Mouse (Mus musculus) R1 (cell line): Measurements from ENCODE around the gene Mllt3.
A peak's percentile ranks its signal among the peaks of the same experiment; 100 is the strongest.

ENCODE experiments used
- DNase-seq: peaks from one replicate; pipeline ENCODE4 v3.0.0-alpha.2; 2018; ENCODE audit warnings: low read depth, low spot score

Mllt3 gene

DNA sequence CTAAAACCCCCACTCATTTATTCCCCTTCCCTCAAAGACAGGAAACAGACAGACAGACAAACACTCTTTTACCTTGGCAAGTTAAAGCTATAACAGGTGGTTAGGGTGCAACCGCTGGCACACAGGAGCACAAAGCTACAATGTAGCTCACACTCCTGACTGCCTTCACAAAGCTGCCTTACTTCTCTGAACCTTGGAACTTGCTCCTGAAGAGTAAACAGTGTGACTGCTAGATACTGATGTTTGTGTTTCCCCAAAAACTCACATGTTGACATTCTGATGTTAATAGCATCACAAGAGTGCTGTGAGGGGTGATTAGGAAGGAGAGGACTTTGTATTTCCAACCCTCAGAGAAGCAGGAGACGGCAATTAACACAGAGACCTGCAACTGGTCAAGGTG is 151.6 kb downstream of the Mllt3 start:
- DNase-seq, result no peak

DNA sequence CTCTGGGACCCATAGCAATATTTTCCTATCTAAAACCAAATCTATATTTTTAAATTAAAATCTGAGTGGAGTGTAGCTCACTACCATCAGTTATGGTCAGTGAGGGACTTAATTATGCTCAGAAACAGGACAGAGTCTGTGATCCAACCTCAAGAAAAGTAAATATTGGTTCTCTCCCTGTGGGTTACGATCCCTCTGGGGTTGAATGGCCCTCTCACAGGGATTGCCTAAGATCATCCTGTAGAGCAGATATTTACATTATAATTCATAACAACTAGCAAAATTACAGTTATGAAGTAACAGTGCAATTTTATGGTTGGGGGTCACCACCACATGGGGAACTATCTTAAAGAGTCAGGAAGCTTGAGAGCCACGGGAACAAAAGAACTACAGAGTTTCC is 152.9 kb downstream of the Mllt3 start:
- DNase-seq, result no peak

DNA sequence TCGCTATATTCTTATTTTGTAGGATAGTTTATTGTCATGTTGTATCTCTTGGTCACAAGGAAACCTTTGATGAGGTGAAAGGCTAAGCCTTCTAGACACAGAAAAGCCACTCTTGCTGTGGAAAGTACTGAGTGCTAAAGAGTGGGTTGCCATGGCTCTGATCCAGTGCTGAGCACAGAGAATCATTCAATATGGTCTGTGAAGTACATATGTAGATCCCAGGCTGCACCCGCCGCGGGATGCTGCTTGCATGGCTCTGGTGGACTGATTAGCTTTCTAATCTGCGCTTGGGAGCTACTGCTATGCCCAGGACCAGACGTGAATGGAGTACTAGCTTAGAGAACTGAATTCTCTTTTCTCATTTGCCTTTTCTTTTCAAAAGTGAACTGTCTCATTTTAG is 154.5 kb downstream of the Mllt3 start:
- no peak for DNase-seq

DNA sequence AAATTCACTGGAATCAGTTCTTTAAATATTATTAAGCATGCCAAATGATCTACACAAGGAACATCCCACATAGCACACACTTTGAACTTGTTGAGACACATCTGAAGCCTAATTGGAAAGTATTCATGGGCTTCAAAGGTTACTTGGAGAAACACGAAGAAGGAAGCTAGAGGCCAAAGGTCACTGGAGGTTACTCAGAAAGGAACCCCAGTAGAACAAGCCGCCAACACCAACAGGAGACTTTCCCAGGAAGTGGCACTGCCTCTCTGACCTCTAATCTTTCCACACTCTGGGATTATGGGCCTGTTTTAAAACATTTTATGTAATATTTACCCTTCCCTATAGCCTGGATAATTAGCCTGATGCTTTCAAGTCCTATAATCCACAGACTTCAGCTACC is 162.6 kb downstream of the Mllt3 start:
- no peak for DNase-seq

DNA sequence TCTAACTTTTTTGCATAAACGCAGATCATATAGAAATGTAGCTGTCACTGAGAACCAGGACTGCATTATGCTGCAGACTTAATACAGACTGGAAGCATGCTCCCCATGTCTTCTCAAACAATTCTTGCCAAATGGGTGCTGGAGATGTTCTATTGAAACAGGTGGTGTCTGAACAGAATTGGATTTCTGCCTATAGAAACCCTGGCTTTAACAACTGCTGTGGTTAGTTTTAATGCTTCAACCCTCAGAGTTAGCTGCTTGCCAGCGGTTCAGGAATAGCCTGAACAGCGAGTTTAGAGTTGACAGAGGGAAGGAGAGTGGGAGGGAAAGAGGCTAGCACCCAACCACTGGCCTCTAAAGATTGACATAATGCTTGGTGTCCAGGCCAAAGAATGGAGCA is 166.6 kb downstream of the Mllt3 start:
- DNase-seq, result no peak

DNA sequence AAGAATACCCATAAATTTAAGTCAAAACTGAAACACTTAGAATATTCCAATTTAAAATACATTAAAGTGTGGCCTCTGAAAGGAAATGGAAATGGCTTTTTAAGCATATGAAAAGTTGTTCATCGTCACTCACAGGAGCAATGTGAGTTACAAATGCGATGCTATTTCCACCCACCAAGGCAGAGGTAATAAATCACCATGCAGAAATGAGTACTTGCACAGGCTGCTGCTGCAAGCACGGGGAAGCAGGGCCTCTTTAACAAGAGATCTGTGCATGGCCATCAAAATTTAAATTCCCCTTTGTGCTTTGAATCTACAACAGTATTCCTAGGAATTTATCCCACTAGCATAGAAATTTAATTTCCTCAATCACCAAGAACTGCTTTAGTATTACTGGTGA is 167.3 kb downstream of the Mllt3 start:
- DNase-seq, result no peak

DNA sequence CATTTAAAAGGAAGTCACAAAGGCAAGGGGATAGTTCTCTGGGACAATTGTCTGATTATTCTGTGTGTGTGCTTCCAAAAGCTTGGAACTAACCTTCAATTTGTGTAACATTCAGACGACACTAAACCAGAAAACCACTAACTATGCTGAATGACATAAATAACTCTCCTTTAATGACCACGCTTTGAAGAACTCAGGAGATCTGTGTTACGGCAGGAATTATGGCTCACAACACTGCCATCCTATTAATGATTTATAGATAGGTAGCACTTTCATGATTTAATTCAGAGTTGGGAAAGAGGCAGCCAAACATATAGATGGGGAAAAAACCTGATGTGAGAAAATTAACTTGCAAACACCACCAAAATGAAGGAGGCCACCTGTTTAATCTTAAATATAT is 168.1 kb downstream of the Mllt3 start:
- no peak for DNase-seq

DNA sequence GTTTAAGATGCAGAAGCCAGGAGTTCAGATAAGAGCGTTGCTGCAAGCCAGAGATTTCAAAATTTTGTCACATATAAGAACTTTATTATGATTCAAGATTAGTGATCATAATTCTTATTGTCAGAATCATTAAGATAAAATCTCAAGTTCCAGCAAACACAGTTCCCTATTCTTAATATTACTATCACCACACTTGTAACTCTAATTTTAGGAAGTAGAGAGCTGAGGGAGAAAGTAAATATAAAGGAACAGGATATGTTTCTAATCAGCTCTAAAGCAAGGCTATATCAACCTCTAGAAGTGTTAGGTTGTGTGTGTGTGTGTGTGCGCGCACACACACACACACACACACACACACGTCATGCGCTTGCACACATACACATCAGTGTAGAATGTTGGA is 170.0 kb downstream of the Mllt3 start:
- no peak for DNase-seq

DNA sequence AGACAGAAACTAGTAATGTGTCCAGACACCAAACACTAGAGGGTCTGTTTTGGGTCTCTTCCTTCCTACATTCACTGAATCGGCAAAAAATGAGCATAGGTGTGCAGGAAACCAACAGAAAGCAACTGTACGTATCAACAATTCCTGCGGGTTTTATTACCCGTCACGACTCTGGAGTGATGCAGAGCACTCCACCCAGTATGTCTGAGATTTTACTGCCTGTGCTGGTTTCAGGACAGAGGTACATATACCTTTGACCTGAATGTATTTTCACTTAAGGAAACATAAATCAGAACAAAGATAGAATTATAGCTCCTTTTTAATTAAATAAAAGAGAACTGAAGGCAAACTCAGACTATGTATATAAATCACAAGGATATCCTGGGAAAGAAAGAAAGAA is 172.4 kb downstream of the Mllt3 start:
- no peak for DNase-seq

DNA sequence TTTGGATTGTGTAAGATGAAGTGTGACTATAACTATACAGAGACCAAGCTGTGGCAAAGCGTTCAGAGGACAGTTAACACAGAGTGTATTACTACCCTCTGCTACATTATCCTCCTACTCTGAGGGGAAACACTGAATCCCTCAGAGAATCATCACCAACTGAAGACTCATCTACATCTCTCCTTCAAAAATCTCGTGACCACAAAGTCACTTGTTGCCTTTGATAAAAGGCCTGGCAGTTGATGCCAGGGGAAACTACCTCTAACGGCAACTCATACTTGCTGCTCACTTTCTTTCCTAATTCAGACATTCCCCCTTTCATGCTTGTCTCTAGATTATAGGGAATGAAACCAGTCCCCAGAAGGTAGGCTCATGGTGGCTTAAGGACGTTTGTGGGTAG is 174.0 kb downstream of the Mllt3 start:
- DNase-seq, result no peak

DNA sequence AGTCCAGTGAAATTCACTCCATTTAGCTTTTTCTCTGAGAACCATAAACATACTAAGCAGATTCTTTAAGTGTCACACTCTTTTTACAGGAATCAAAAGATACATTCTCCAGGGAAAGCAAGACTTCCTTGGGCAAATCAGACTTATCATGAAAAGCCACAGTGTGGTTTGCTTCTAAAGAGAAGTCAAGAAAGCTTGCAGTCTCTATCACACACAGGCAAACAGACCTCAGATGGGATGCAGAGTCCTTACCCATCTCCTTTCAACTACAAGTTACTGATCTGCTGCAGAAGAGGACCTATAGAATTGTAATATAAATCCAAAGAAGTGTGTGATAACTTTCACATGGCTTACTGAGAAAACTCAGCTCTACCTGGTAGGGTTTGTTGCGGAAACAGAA is 175.2 kb downstream of the Mllt3 start:
- DNase-seq, result no peak

DNA sequence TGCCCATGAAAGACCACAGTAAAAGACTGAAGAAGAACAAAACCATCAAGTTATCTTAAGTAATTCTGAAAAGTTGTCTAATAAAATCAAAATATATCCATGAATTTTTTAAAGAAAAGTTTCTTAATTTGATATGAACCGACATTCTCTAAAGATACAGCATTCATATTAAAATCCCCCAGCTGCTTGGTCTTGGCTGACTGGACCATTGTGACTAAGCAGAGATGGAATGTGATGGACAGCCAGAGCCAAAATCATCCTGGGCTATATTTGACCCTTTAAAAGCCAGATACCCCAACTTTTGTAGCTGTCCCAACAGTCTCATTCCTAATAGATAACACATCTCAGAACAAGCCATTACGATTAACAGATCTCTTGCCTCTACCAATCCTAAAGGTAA is 180.7 kb downstream of the Mllt3 start:
- DNase-seq, result no peak

DNA sequence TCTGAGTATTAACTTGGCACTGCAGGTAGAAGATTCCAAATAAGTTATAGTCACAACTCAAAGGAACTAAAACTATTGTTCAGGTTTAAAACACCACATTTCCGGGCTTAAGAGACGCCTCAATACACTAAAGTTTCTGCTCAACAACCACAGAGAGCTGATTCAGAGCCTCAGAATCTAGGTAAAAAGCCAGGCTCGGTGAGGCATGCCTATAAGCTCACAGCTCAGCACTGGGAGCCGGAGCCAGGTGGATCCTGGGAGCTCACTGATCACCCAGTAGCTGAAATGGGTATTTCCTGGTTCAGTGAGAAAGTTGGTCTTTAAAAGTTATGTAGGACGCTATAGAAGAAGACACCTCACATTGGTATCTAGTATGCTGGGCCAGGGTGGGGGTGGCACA is 183.1 kb downstream of the Mllt3 start:
- DNase-seq, result no peak

DNA sequence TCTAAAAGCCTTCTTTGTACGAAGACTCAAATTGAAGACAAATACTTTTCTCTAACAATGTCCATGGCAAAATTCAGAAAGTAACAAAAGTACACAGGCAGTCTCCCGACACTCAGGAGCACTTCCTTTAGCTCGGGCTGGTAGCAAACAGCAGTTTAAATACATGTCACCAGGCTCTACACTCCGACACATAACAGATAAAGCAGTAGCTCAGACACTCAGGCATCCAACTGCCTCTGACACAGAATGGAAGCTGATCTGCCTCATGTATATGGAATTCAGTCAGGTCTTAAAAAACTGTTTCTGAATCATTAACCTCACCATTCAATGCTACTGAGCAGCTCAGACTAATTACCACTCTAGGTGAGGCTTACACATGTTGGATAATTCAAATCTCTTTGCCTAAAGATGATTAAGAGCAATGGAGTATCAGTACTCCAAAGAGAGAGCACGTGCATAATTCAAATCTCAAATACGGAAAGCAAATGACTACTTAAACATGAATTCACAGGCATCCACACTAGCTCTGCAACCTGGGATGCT is 188.4 kb downstream of the Mllt3 start:
- DNase-seq, result no peak

DNA sequence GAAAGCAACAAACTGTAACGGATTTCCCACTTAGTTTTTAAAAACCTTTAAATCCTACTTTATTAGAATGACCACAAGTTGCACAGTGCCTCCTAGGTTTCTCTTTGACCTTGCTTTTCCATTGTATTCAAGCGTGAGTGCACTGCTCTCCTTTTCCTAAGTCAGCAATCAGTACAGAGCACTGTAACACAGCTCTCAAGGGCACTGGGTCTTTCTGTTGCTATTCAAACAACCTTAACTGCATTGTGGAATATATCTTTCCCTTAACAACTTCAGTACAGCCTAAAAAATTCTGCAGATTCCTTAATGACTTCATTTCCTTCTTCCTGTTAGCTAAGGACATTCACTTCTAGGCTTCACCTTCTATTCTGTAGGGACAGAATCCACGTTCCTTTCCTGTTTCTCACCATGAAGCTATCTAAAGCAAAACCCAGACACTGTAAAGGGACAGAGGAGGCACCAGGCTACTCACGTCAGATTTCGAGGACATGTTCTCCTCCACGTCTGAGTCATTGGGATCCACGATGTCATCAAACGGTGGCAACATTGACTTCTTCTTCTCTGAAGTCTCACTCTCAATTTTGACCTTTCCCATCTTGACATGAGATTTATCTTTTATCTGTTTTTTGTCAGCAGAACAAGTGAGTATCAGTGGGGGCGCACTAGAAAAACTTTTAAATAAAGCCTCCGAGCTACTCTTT is 192.8 kb downstream of the Mllt3 start:
- no peak for DNase-seq

DNA sequence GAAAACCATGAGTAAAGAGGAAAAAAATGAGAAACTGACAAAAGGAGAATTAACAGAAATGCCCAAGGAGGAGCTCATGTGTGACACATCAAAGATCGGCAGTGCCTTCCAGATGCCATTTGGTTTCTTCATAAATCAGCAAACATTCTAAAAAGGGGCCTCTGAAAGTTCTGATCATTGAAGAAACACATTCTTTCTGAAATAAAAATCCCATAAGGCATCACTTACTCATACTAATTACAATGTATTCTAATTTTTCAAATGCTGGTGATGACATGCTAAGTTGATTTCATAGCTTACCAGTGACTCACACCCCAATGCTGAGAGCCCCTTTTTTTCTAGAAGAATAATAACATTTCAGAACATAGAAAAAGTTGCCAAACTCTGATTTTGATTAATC is 194.4 kb downstream of the Mllt3 start:
- DNase-seq, result no peak

DNA sequence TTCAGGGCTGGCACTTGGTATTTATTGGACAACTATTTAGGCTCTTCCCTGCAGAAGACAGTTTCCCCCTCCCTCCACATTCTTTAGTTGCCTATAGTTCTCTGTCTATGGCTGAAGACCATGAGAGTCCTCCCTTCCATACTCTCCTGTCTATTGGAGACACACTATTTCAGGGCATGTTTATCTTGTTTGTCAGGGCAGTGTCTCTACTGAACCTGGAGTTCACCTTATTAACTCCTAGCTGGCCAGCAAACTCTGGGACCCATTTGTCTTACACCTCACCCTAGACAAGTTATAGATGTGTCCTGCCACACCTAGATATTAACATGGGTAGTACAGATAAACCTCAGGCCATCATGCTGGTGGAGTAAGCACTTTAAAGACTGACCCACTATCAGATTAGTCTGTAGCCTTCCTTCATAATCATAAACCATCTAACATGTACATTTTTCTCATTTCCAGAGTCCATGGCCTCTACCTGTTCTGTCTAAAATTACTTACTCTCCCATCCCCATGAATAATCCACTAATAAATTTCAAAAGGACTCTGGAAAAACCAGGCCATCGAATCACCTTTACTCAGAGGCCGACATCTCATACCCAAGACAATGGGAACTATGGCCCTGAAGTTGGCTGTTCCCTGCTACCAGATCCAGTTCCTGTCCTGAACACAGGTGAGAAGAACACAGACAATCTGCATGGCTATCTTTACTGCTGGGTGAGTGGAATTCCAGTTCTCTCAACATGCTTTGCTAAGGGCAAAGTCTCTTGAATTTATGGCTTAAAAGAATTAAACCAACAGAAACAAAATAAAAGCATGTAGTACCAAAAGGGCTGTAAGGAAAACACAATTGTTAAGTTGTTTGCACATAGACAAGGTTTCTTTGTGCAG is 195.4 kb downstream of the Mllt3 start:
- DNase-seq, result no peak

DNA sequence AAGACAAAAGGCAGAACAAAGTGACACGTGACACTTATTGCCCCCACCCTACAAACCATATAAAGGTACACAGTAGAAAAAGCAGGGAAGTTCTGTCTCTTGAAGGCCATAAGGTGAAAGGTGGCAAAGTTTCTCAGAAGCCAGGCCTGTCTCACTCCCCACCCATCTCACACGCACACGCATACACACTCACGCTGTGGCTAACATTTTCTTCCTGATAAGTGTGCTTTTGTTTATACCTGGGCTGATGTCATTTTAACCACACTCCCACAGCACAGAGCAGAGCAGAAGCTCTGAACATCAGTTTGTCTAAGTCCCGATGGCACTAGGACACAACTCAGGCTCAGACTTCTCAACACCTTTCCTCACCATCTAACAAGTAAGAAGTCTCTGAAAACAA is 196.9 kb downstream of the Mllt3 start:
- no peak for DNase-seq

DNA sequence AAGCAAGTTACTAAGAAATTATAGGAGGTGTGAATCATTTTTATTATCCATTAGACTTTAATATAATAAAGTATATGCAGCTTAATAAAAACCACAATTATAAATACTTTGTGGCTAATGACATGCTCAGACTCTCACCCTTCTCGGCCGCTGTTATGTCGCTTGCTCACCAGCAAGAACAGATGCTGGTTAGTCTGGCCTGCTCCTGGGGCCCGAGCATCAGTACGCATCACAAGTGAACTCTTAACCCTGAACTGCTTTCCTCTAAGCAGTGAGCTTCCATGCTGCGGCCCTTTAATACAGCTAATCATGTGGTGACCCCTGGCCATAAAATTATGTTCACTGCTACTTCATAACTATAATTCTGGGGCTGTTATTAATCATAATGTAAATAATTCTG is 198.0 kb downstream of the Mllt3 start:
- no peak for DNase-seq

DNA sequence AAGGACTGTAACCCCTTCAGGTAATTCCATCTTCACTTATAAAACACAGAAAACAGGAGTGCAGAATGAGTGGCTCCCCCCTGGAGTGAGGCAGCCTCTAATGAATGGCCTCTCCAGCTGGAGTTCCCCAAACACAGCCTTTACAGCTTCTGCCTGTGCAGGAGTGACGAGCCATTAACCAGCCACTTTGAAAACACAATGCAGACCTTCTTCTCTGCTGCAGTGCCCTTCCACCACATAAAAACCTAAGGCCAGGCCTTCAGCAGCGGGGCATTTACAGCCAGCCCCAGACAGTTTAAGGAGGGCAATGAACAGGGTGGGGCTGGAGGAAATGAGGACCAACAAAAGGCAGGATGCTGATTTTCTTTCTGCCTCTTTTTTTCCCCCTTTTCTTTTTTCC is 198.9 kb downstream of the Mllt3 start:
- DNase-seq, result peak; percentile 74

DNA sequence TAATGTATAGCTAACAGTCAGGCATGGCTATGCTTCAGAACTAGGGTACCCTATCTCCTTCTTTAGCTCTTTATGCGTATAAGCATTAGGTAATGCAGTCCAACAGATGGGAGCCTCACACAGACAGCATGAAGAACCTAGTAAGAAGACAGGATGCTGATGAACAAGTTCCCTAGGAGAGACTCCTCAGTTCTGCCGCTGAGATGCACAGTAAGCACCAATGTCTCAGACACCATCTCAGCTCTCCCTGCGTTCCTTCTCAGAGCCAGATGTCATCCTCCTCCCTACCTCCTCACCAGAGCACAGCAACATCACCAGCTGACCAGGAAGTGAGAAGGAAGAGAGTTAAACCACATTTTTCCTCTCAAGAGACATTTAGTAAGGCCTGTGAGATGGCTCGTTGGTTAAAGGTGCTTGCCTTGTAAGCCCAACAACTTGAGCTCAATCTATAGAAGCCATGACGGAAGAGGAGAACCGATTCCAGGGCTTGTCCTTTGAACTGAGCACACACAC is 202.3 kb downstream of the Mllt3 start:
- DNase-seq, result no peak

DNA sequence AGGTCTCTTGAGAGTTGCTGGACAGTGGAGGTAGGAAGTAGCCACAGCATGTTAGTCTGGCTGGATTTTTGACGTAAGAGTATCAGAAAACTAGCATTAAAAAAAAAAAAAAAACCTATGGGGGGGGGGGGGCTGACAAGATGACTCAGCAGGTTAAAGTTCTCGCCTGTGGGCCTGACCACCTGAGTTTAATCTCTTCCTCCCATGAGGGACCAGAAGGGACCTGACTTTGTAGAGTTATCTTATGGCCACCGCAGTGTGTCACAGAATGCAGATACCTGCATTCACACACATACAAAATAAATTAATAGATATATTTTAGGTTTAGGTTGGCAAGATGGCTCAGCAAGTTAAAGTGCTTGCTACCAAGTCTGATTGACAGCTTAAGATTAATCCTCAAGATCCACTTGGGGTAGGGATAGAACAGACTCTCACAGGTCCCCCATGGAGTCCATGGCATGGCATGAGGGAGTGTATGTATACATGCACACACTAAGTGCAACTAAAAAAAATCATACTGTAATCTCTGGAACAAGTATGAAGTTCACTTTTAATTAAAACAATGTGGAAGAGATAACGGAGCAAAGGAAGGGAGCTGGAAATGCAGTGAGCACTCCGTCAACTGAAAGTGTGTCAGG is 203.6 kb downstream of the Mllt3 start:
- DNase-seq, result no peak
